Mouse (Mus musculus) midbrain, embryonic 13.5 days (tissue): Measurements from ENCODE around the gene Fgd3. TPM values are rescaled to one million over a fixed set of nuclear protein-coding genes. Genes with fewer than 3 reads are reported as not detected.

ENCODE experiments used
- ATAC-seq: fragments of 200-750 bp; cut with Nextera tagmentation; 2 replicates; pipeline ENCODE4 v1.8.0; 2017; ENCODE audit warnings: mild to moderate bottlenecking, moderate TSS enrichment, moderate library complexity
- H3K27ac ChIP-seq: fragments of 300-500 bp; sonication (generic); 2 replicates; pipeline ENCODE4 v1.5.1; 2015; ENCODE audit warnings: inconsistent platforms, mild to moderate bottlenecking, moderate library complexity
- H3K27me3 ChIP-seq: fragments of 300-500 bp; sonication (generic); 2 replicates; pipeline ENCODE4 v1.6.1; 2015; ENCODE audit warnings: mild to moderate bottlenecking, inconsistent platforms
- H3K36me3 ChIP-seq: fragments of 300-500 bp; sonication (generic); 2 replicates; pipeline ENCODE4 v1.6.1; 2015; ENCODE audit warnings: mild to moderate bottlenecking, inconsistent platforms
- H3K4me1 ChIP-seq: fragments of 300-500 bp; sonication (generic); replicated peaks from 2 replicates; pipeline ENCODE4 v1.6.1; 2015; ENCODE audit warnings: inconsistent platforms
- H3K4me2 ChIP-seq: fragments of 300-500 bp; sonication (generic); replicated peaks from 2 replicates; pipeline ENCODE4 v1.6.1; 2015; ENCODE audit warnings: moderate library complexity, mild to moderate bottlenecking, inconsistent platforms
- H3K4me3 ChIP-seq: fragments of 300-500 bp; sonication (generic); replicated peaks from 2 replicates; pipeline ENCODE4 v1.5.1; 2015; ENCODE audit warnings: mild to moderate bottlenecking, inconsistent platforms
- H3K9ac ChIP-seq: fragments of 300-500 bp; sonication (generic); replicated peaks from 2 replicates; pipeline ENCODE4 v1.6.1; 2015; ENCODE audit warnings: mild to moderate bottlenecking, inconsistent platforms
- H3K9me3 ChIP-seq: fragments of 300-500 bp; sonication (generic); 2 replicates; pipeline ENCODE4 v1.6.1; 2016; ENCODE audit warnings: mild to moderate bottlenecking, inconsistent platforms
- WGBS: fragments of 180-500 bp; shearing (Covaris S2); methylation state at CpG from one replicate; pipeline ENCODE4 v1.1.7; 2015; 5-methylcytosine and 5-hydroxymethylcytosine counted together
- polyA plus RNA-seq: library from polyadenylated mRNA; unstranded; fragments of >200 nt; fragmentation: Nextera tagmentation; extraction: Ambion mirVana; gene quantifications from 2 replicates; pipeline ENCODE4 v1.2.1, GENCODE M21; 2015

Fgd3 gene
- polyA plus RNA-seq, 1 experiment from 2014 or later, result 1.8 TPM

GRCm38 (mm10) chr13:49216808-49217561 is 103.1 kb downstream of the Fgd3 start:
- WGBS, result 59% methylated on average over 9 of the region's 9 CpGs
- H3K36me3 ChIP-seq, result no peaks in the 10 kb centered on the region
- ATAC-seq, result no peak
- H3K4me3 ChIP-seq, result no peak overlapping the region
- H3K4me1 ChIP-seq, result peaks cover 32% of the 10 kb centered on the region
- no peak overlapping the region for H3K27ac ChIP-seq
- no peak overlapping the region for H3K9ac ChIP-seq
- peak overlapping the region; percentile 94; the same call in 1 of the 2 replicates for H3K4me2 ChIP-seq
- H3K9me3 ChIP-seq, result no peaks in the 10 kb centered on the region
- H3K27me3 ChIP-seq, result peaks cover 54% of the 10 kb centered on the region

GRCm38 (mm10) chr13:49216220-49216552 is 103.9 kb downstream of the Fgd3 start:
- no peaks in the 10 kb centered on the region for H3K9me3 ChIP-seq
- H3K27ac ChIP-seq, result no peak overlapping the region
- ATAC-seq, result peak; percentile 65

GRCm38 (mm10) chr13:49215504-49216219 is 104.4 kb downstream of the Fgd3 start, which contains the start of gene Card19:
Gene Card19, minus strand, starts transcription at chr13:49216037.
- H3K9me3 ChIP-seq, result no peaks in the 10 kb centered on the region
- H3K27me3 ChIP-seq, result peaks cover 54% of the 10 kb centered on the region
- peak within 1 kb of the TSS; percentile 79 for H3K9ac ChIP-seq
- H3K27ac ChIP-seq, result no peak within 1 kb of the TSS
- peaks cover 42% of the 10 kb centered on the region for H3K4me1 ChIP-seq
- H3K4me3 ChIP-seq, result peak within 1 kb of the TSS; percentile 75
- peak within 1 kb of the TSS; percentile 94 for H3K4me2 ChIP-seq
- H3K36me3 ChIP-seq, result no peaks in the 10 kb centered on the region
- ATAC-seq, result peak; percentile 75
- 1% methylated on average over 78 of the region's 78 CpGs for WGBS

More at GRCm38 (mm10) chr13:49216220-49216552, 103.9 kb downstream of the Fgd3 start:
- peak overlapping the region; percentile 79; the same call in 1 of the 2 replicates for H3K9ac ChIP-seq
- H3K36me3 ChIP-seq, result no peaks in the 10 kb centered on the region
- H3K4me1 ChIP-seq, result peaks cover 40% of the 10 kb centered on the region
- peak overlapping the region; percentile 94 for H3K4me2 ChIP-seq
- H3K27me3 ChIP-seq, result peaks cover 54% of the 10 kb centered on the region
- WGBS, result 2% methylated on average over 17 of the region's 17 CpGs
- peak overlapping the region; percentile 75 for H3K4me3 ChIP-seq

- Histone ChIP-seq H3K9me3 (no peaks in the 10 kb centered on the region), H3K36me3 (no peaks in the 10 kb centered on the region), H3K4me3 (peak overlapping the region; percentile 75), H3K9ac (peak overlapping the region; percentile 79), H3K4me2 (peak overlapping the region; percentile 94), H3K27ac (no peak overlapping the region), H3K27me3 (peaks cover 51% of the 10 kb centered on the region), H3K4me1 (peaks cover 42% of the 10 kb centered on the region)
- ATAC-seq, result no peak
- 9% methylated on average over 5 of the region's 5 CpGs for WGBS
Measured at GRCm38 (mm10) chr13:49215128-49215503, 105.0 kb downstream of the Fgd3 start.

- Histone ChIP-seq H3K9ac (no peak overlapping the region), H3K4me2 (no peak overlapping the region), H3K27me3 (peaks cover 47% of the 10 kb centered on the region), H3K9me3 (no peaks in the 10 kb centered on the region), H3K4me1 (peaks cover 42% of the 10 kb centered on the region), H3K36me3 (no peaks in the 10 kb centered on the region), H3K27ac (no peak overlapping the region), H3K4me3 (no peak overlapping the region)
- WGBS, result 87% methylated on average over 3 of the region's 3 CpGs
- ATAC-seq, result no peak
Measured at GRCm38 (mm10) chr13:49214454-49214853, 105.7 kb downstream of the Fgd3 start.

- Histone ChIP-seq H3K27ac (peak overlapping the region; percentile 30; the same call in 1 of the 2 replicates), H3K4me1 (peaks cover 39% of the 10 kb centered on the region), H3K9ac (no peak overlapping the region), H3K27me3 (peaks cover 43% of the 10 kb centered on the region), H3K4me2 (no peak overlapping the region), H3K4me3 (no peak overlapping the region), H3K9me3 (no peaks in the 10 kb centered on the region), H3K36me3 (no peaks in the 10 kb centered on the region)
- no peak for ATAC-seq
- 62% methylated on average over 4 of the region's 4 CpGs for WGBS
Measured at GRCm38 (mm10) chr13:49213531-49213932, 106.6 kb downstream of the Fgd3 start.

GRCm38 (mm10) chr13:49212711-49213500 is 107.2 kb downstream of the Fgd3 start:
- ATAC-seq, result no peak
- Histone ChIP-seq H3K4me3 (no peak overlapping the region), H3K4me1 (peaks cover 38% of the 10 kb centered on the region), H3K27ac (no peak overlapping the region), H3K9me3 (no peaks in the 10 kb centered on the region), H3K36me3 (no peaks in the 10 kb centered on the region), H3K9ac (no peak overlapping the region), H3K27me3 (peaks cover 43% of the 10 kb centered on the region), H3K4me2 (no peak overlapping the region)
- WGBS, result 88% methylated on average over 4 of the region's 4 CpGs

Other genes with a start within 250 kb of the Fgd3 start
- gene Wnk2, start 172.3 kb downstream of the Fgd3 start, polyA plus RNA-seq, result 19.3 and 21.0 TPM in 2 replicates
- gene Ninj1, start 132.8 kb downstream of the Fgd3 start, polyA plus RNA-seq, result 12.6 and 14.6 TPM in 2 replicates
- 14.9 and 18.9 TPM in 2 replicates for gene Card19, start 104.3 kb downstream of the Fgd3 start, polyA plus RNA-seq
- gene Susd3, start 71.6 kb downstream of the Fgd3 start, polyA plus RNA-seq, result 0.94 and 1.5 TPM in 2 replicates
- 24.0 and 26.6 TPM in 2 replicates for gene Bicd2, start 21.3 kb upstream of the Fgd3 start, polyA plus RNA-seq
- gene Ippk, start 100.9 kb upstream of the Fgd3 start, polyA plus RNA-seq, result 14.2 and 14.9 TPM in 2 replicates
- 0.85 and 0.89 TPM in 2 replicates for gene Tes3-ps, start 173.0 kb upstream of the Fgd3 start, polyA plus RNA-seq
- 1.8 and 2.1 TPM in 2 replicates for gene Ecm2, start 184.5 kb upstream of the Fgd3 start, polyA plus RNA-seq
- 0.28 and 0.41 TPM in 2 replicates for gene Aspn, start 224.1 kb upstream of the Fgd3 start, polyA plus RNA-seq